7 mouse cellular contexts compared by ENCODE assay signal in the genomic region with DNA sequence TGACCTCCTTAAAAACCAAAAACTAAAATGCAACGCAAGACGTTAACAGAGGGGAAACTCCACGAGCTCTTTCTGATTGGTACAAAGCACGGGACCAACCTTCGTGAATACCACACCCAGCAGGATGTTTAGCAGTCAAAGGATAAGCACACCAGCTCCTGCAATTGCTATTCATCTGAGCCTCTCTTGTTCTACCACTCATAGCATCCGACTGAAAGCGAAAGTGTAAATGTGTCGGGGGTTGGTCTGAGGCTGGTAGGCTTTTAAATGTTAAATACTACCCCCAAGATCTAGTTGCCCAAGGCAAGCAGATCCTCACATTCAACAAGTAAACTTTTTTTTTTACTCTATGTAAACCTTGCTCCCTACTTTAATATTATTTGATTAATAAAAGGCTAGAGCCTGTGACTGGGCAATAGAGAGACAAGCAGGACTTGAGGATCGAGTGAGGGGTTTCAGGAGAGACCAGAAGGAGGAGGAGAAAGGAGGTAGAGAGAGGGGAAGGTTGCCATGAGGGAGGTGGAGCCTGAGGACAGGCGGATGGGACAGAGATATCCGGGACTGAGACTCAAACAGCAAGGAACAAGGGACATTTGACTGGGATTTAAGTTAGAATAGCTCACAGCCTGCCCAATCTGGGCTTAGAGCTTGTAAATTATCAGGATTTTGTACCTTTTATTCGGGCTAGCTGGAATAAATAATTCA. TPM values are rescaled to one million over a fixed set of nuclear protein-coding genes. Genes with fewer than 3 reads are reported as not detected.
DNase-seq lines count a peak whose midpoint lies in the region; ATAC-seq and TF ChIP-seq lines count a peak whose summit lies in the region.

No protein-coding gene starts in this region.

- H3K27me3 ChIP-seq in ES-Bruce4 (ENCODE audit: control insufficient read depth, insufficient read depth, low read length, poor library complexity, severe bottlenecking) = no peaks in the 10 kb centered on the region
- H3K27me3 ChIP-seq in midbrain, embryonic 13.5 days = no peaks in the 10 kb centered on the region

- no peak for TF ChIP-seq POLR2A in ES-Bruce4 (IDR thresholded peaks at IDR 0.05; ENCODE audit: insufficient read depth, low read length)
- TF ChIP-seq POLR2A in bone marrow macrophage, adult 2 months (IDR thresholded peaks at IDR 0.05; ENCODE audit: borderline replicate concordance, low read depth, low read length) = no peak

- H3K4me2 ChIP-seq in midbrain, embryonic 13.5 days (replicated peaks) = peak overlapping the region; percentile 28

- no peaks in the 10 kb centered on the region for H3K36me3 ChIP-seq in ES-Bruce4 (ENCODE audit: control insufficient read depth, insufficient read depth, low read length, poor library complexity, severe bottlenecking)
- H3K36me3 ChIP-seq in midbrain, embryonic 13.5 days = no peaks in the 10 kb centered on the region

- peaks cover 2% of the 10 kb centered on the region for H3K4me1 ChIP-seq in ES-Bruce4 (ENCODE audit: control insufficient read depth, insufficient read depth, low read length)
- H3K4me1 ChIP-seq in bone marrow macrophage, adult 2 months (ENCODE audit: control insufficient read depth, insufficient read depth, low read length) = peaks cover 17% of the 10 kb centered on the region
- peaks cover 12% of the 10 kb centered on the region for H3K4me1 ChIP-seq in midbrain, embryonic 13.5 days (replicated peaks)

- no peak for DNase-seq in layer of hippocampus, postnatal 25 days (ENCODE audit: extremely low spot score in 1 of 2, low spot score in 1 of 2)
- no peak for DNase-seq in layer of hippocampus, adult 8-10 months (ENCODE audit: low spot score in 2 of 2)
- no peak for DNase-seq in urinary bladder, postnatal 10 days (ENCODE audit: low spot score)

- ATAC-seq in inflammation-experienced regulatory T-cells, adult 6 months = peak; percentile 95
- ATAC-seq in midbrain, embryonic 13.5 days = no peak

- H3K9me3 ChIP-seq in ES-Bruce4 (replicated peaks; ENCODE audit: control insufficient read depth, insufficient read depth, low read length, poor library complexity, severe bottlenecking) = no peaks in the 10 kb centered on the region
- H3K9me3 ChIP-seq in midbrain, embryonic 13.5 days = no peaks in the 10 kb centered on the region

- H3K4me3 ChIP-seq in ES-Bruce4 (ENCODE audit: low read depth, low read length) = no peak overlapping the region
- H3K4me3 ChIP-seq in bone marrow macrophage, adult 2 months (ENCODE audit: insufficient read depth, low read length) = peak overlapping the region; percentile 30
- no peak overlapping the region for H3K4me3 ChIP-seq in midbrain, embryonic 13.5 days (replicated peaks)

- no peak for TF ChIP-seq EP300 in ES-Bruce4 (IDR thresholded peaks at IDR 0.05; ENCODE audit: insufficient read depth, low read depth, low read length)

- H3K27ac ChIP-seq in ES-Bruce4 (ENCODE audit: insufficient read depth, low read length) = 0 out of 2 replicates have a peak overlapping the region, but pooled peaks have one; percentile 58
- H3K27ac ChIP-seq in bone marrow macrophage, adult 2 months (ENCODE audit: insufficient read depth, low read depth, low read length) = no peak overlapping the region
- no peak overlapping the region for H3K27ac ChIP-seq in midbrain, embryonic 13.5 days

- TF ChIP-seq CTCF in ES-Bruce4 (IDR thresholded peaks at IDR 0.05; ENCODE audit: low read depth, low read length) = no peak
- TF ChIP-seq CTCF in bone marrow macrophage, adult 2 months (IDR thresholded peaks at IDR 0.05; ENCODE audit: low read depth, low read length) = no peak

- no peak overlapping the region; the same call in 1 of the 2 replicates for H3K9ac ChIP-seq in ES-Bruce4 (ENCODE audit: low read depth, poor library complexity, severe bottlenecking)
- H3K9ac ChIP-seq in midbrain, embryonic 13.5 days (replicated peaks) = no peak overlapping the region

- 14% methylated on average over 12 of the region's 12 CpGs for WGBS in midbrain, embryonic 13.5 days

RNA-seq across cellular contexts. Expression of gene Rbbp6, which starts 25.0 kb away (rescaled TPM):
- polyA plus RNA-seq in ES-Bruce4 (2011; ENCODE audit: insufficient read depth, insufficient read length, low read depth, missing spikeins) = 101 and 105 TPM in 2 replicates
- polyA plus RNA-seq in bone marrow macrophage, adult 2 months (2012; ENCODE audit: insufficient read depth, insufficient read length, missing spikeins) = 53.5 and 55.8 TPM in 2 replicates
- polyA plus RNA-seq in inflammation-experienced regulatory T-cells, adult 6 months (2017; shearing (Covaris generic)) = 10 to 100 TPM; 33.9 to 66.1 (median 58.2) TPM
- 31.3 and 34.1 TPM in 2 replicates for polyA plus RNA-seq in midbrain, embryonic 13.5 days (2015; fragmentation: Nextera tagmentation; extraction: Ambion mirVana)
- total RNA-seq in layer of hippocampus, postnatal 25 days (2021) = 10 to 100 TPM; 57.9 to 73.0 TPM
- total RNA-seq in layer of hippocampus, adult 8-10 months (2022) = 10 to 100 TPM; 63.1 to 71.0 (median 67.6) TPM
